Mouse (Mus musculus) liver, embryonic 11.5 days (tissue): Measurements from ENCODE around the gene Racgap1. TPM values are rescaled to one million over a fixed set of nuclear protein-coding genes. Genes with fewer than 3 reads are reported as not detected.
A peak's percentile ranks its signal among the peaks of the same experiment; 100 is the strongest.

ENCODE experiments used
- ATAC-seq: fragments of 200-750 bp; cut with Nextera tagmentation; replicated peaks from 2 replicates; pipeline ENCODE4 v1.8.0; 2017; ENCODE audit warnings: moderate number of reproducible peaks, mild to moderate bottlenecking, moderate TSS enrichment, moderate library complexity; ENCODE audit not compliant: low FRiP score
- DNase-seq: peaks from one replicate; pipeline ENCODE4 v3.0.0-alpha.2; 2017; ENCODE audit warnings: low spot score
- H3K27ac ChIP-seq: fragments of 300-500 bp; sonication (generic); 2 replicates; pipeline ENCODE4 v1.5.1; 2014; ENCODE audit warnings: mild to moderate bottlenecking, low read depth, low read length, control low read depth
- H3K27me3 ChIP-seq: fragments of 300-500 bp; sonication (generic); replicated peaks from 2 replicates; pipeline ENCODE4 v1.6.1; 2014; ENCODE audit warnings: low read length, mixed read lengths; ENCODE audit not compliant: control insufficient read depth, insufficient read depth
- H3K36me3 ChIP-seq: fragments of 300-500 bp; sonication (generic); 2 replicates; pipeline ENCODE4 v1.6.1; 2014; ENCODE audit warnings: mild to moderate bottlenecking, low read length, moderate library complexity, mixed read lengths; ENCODE audit not compliant: control insufficient read depth, insufficient read depth
- H3K4me1 ChIP-seq: fragments of 300-500 bp; sonication (generic); replicated peaks from 2 replicates; pipeline ENCODE4 v1.6.1; 2014; ENCODE audit warnings: low read length, mixed read lengths; ENCODE audit not compliant: control insufficient read depth, insufficient read depth
- H3K4me2 ChIP-seq: fragments of 300-500 bp; sonication (generic); 2 replicates; pipeline ENCODE4 v1.6.1; 2014; ENCODE audit warnings: mild to moderate bottlenecking, control low read depth, moderate library complexity
- H3K4me3 ChIP-seq: fragments of 300-500 bp; sonication (generic); 2 replicates; pipeline ENCODE4 v1.5.1; 2014; ENCODE audit warnings: low read depth, low read length, control low read depth
- H3K9ac ChIP-seq: fragments of 300-500 bp; sonication (generic); 2 replicates; pipeline ENCODE4 v1.6.1; 2014; ENCODE audit warnings: low read depth, low read length, control low read depth
- H3K9me3 ChIP-seq: fragments of 300-500 bp; sonication (generic); 2 replicates; pipeline ENCODE4 v1.6.1; 2016; ENCODE audit warnings: low read length, inconsistent platforms, mixed read lengths; ENCODE audit not compliant: control insufficient read depth
- WGBS: fragments of 180-500 bp; shearing (Covaris S2); extraction: QIAGEN DNeasy Blood & Tissue Kit; methylation state at CpG from one replicate; pipeline ENCODE4 v1.1.7; 2014; 5-methylcytosine and 5-hydroxymethylcytosine counted together
- polyA plus RNA-seq: library from polyadenylated mRNA; unstranded; fragments of >200 nt; fragmentation: Nextera tagmentation; extraction: Ambion mirVana; gene quantifications from 2 replicates; pipeline ENCODE4 v1.2.1, GENCODE M21; 2014

Gene Racgap1
- polyA plus RNA-seq, 1 experiment from 2014 or later, result 91.2 TPM

DNA sequence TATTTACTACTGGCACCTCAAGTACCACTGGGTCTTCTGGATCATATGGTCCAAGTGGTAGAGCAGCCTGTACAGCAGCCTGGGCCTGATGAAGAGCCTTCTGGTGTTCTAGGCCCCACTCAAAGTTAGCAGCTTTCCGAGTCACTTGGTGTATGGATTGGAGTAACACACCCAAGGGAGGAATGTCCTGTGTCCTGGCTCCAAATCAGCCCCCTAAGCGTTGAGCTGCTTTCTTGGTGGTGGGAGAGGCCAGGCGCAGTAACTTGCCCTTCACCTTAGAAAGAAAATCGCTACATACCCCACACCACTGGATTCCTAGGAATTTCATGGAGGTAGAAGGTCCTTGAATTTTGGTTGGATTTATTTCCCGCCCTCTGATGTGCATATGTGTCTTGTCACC, 32.7 kb upstream of the Racgap1 start:
- no peaks in the 10 kb centered on the region for H3K36me3 ChIP-seq
- no peak overlapping the region for H3K9ac ChIP-seq
- H3K27me3 ChIP-seq, result peaks cover 6% of the 10 kb centered on the region
- H3K4me1 ChIP-seq, result no peaks in the 10 kb centered on the region
- H3K4me3 ChIP-seq, result no peak overlapping the region
- DNase-seq, result no peak
- no peak for ATAC-seq
- no peaks in the 10 kb centered on the region for H3K9me3 ChIP-seq
- 87% methylated on average over 5 of the region's 5 CpGs for WGBS
- no peak overlapping the region for H3K27ac ChIP-seq
- H3K4me2 ChIP-seq, result no peak overlapping the region

DNA sequence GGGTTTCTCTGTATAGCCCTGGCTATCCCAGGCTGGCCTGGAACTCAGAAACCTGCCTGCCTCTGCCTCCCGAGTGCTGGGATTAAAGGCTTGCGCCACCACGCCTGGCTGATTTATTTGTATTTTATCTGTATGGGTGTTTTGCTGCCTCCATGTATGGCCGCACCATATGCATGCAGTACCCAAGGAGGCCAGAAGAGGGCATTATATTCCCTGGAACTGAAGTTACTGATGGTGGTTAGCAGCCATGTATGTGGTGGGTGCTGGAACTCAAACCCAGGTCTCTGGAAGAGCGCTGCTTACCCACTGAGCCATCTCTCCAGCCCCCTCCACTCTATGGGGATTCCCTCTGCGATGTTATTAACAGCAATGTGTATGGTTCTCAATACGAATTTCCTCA, 31.4 kb upstream of the Racgap1 start:
- Histone ChIP-seq H3K4me2 (no peak overlapping the region), H3K36me3 (no peaks in the 10 kb centered on the region), H3K4me1 (no peaks in the 10 kb centered on the region), H3K27ac (no peak overlapping the region), H3K27me3 (peaks cover 9% of the 10 kb centered on the region), H3K9ac (no peak overlapping the region), H3K4me3 (no peak overlapping the region), H3K9me3 (no peaks in the 10 kb centered on the region)
- WGBS, result 74% methylated on average over 7 of the region's 7 CpGs
- ATAC-seq (no peak), DNase-seq (no peak)

DNA sequence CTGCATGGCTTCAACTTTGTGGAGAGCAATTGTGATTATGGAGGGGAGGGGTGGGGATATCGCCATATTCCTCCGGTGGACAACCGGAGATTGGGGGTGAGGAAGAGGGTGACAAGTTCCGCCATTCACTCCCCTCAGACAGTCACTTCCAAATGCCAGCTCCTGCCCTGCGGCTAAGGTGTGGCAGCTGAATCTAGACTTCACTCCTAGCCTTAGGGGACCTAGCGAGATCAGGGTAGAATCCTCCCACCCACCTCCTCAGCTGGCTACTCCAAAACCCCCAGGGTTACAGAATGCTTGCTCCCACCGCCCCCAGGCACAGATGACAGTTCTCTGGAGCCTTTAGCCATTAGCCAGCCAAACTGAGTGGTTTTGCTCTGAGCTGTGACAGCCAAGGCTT, 27.6 kb upstream of the Racgap1 start:
- no peaks in the 10 kb centered on the region for H3K9me3 ChIP-seq
- no peak for DNase-seq
- no peaks in the 10 kb centered on the region for H3K4me1 ChIP-seq
- no peaks in the 10 kb centered on the region for H3K36me3 ChIP-seq
- H3K4me2 ChIP-seq, result no peak overlapping the region
- H3K27me3 ChIP-seq, result peaks cover 32% of the 10 kb centered on the region
- H3K9ac ChIP-seq, result no peak overlapping the region
- no peak overlapping the region for H3K4me3 ChIP-seq
- 59% methylated on average over 7 of the region's 7 CpGs for WGBS
- ATAC-seq, result no peak
- H3K27ac ChIP-seq, result no peak overlapping the region

DNA sequence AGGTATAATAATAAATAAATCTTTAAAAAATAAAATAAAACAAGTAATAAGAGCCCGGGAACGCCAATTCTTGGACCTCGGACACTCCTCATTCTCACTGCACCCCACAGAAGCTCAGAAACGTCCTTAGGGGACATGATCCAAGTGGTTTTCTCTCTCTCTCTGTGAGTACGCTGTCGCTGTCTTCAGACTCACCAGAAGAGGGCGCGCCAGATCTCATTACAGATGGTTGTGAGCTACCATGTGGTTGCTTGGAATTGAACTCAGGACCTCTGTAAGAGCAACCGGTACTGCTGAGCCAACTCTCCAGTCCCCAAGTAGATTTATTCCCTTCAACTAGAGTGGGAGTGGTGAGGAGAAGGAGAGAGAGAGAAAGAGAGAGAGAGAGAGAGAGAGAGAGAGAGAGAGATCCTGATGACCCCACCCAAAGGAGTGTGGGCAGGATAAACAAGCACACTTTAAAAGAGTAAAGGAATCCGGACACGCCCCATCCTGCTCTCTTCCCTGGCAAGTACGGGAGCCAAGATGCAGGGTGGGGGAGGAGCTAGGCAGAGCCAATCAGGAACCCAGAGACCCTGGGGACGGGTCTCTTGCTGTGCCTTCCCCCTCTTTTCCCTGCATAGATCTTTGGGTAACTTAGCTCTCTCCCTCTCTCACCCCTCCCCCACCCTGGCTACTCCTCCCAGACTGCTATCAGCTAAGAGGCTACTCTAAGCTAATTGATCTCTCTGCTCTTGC, 26.8 kb upstream of the Racgap1 start:
- no peaks in the 10 kb centered on the region for H3K36me3 ChIP-seq
- ATAC-seq (no peak), DNase-seq (peak; percentile 37)
- WGBS, result 12% methylated on average over 13 of the region's 13 CpGs
- no peak overlapping the region for H3K4me3 ChIP-seq
- no peak overlapping the region for H3K4me2 ChIP-seq
- no peak overlapping the region for H3K9ac ChIP-seq
- no peaks in the 10 kb centered on the region for H3K4me1 ChIP-seq
- H3K27me3 ChIP-seq, result peaks cover 40% of the 10 kb centered on the region
- no peaks in the 10 kb centered on the region for H3K9me3 ChIP-seq
- H3K27ac ChIP-seq, result no peak overlapping the region

DNA sequence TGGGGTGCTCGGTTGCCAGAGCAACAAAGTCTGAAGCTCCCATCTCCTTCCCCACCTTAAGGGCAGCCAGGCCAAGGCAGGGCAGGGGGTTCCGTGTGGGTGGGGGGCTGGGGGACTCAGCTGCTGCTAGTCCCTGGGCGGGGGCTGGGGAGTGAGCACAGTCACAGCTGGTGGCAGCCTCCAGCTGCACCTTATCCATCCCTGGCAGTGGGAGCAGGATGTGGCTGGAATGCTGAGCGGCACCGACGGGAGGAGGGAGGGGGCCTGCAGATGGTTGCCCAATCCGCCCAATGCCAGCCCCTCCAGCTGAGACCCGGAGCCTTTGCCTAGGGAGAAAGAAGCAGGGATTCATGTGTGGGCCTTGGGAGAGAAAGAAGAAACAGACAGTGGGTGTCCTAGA, 25.6 kb upstream of the Racgap1 start:
- Histone ChIP-seq H3K9me3 (no peaks in the 10 kb centered on the region), H3K4me2 (no peak overlapping the region), H3K4me3 (no peak overlapping the region), H3K9ac (no peak overlapping the region), H3K27me3 (peaks cover 51% of the 10 kb centered on the region), H3K27ac (no peak overlapping the region), H3K36me3 (no peaks in the 10 kb centered on the region), H3K4me1 (no peaks in the 10 kb centered on the region)
- WGBS, result 44% methylated on average over 8 of the region's 8 CpGs
- DNase-seq, result no peak
- ATAC-seq, result no peak

DNA sequence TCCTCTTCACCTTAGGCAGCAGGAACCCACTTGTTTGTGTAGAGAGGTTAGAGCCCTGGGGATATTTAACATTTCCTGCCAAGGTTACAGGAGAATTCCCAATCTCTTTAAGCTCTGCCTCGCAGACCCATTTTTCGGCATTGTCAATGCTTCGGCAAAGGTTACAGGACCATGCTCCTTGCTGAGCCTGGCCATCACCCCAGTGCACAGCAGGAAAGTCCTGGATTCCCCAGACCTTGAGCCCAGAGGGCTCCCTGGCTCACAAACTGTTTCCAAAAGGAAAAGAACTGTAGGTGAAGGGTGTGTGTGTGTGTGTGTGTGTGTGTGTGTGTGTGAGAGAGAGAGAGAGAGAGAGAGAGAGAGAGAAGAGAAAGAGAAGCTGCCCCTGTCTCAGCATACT, 23.4 kb upstream of the Racgap1 start:
- DNase-seq, result no peak
- Histone ChIP-seq H3K4me3 (no peak overlapping the region), H3K4me1 (peaks cover 3% of the 10 kb centered on the region; the same call in 1 of the 2 replicates), H3K4me2 (no peak overlapping the region), H3K9ac (no peak overlapping the region), H3K9me3 (no peaks in the 10 kb centered on the region), H3K27me3 (peaks cover 71% of the 10 kb centered on the region), H3K36me3 (no peaks in the 10 kb centered on the region), H3K27ac (no peak overlapping the region)
- ATAC-seq, result no peak
- 72% methylated on average over 3 of the region's 3 CpGs for WGBS

DNA sequence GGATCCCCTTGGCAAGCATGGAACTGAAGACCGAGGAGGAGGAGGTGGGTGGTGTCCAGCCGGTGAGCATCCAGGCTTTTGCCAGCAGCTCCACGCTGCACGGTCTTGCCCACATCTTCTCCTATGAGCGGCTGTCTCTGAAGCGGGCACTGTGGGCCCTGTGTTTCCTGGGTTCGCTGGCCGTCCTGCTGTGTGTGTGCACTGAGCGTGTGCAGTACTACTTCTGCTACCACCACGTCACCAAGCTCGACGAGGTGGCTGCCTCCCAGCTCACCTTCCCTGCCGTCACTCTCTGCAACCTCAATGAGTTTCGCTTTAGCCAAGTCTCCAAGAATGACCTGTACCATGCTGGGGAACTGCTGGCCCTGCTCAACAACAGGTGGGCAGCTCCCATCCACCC, 20.3 kb upstream of the Racgap1 start:
- Histone ChIP-seq H3K9me3 (no peaks in the 10 kb centered on the region), H3K4me1 (peaks cover 3% of the 10 kb centered on the region; the same call in 1 of the 2 replicates), H3K4me3 (no peak overlapping the region), H3K36me3 (no peaks in the 10 kb centered on the region), H3K27me3 (peaks cover 84% of the 10 kb centered on the region), H3K4me2 (no peak overlapping the region), H3K9ac (no peak overlapping the region), H3K27ac (no peak overlapping the region)
- ATAC-seq (no peak), DNase-seq (no peak)
- 59% methylated on average over 14 of the region's 14 CpGs for WGBS

DNA sequence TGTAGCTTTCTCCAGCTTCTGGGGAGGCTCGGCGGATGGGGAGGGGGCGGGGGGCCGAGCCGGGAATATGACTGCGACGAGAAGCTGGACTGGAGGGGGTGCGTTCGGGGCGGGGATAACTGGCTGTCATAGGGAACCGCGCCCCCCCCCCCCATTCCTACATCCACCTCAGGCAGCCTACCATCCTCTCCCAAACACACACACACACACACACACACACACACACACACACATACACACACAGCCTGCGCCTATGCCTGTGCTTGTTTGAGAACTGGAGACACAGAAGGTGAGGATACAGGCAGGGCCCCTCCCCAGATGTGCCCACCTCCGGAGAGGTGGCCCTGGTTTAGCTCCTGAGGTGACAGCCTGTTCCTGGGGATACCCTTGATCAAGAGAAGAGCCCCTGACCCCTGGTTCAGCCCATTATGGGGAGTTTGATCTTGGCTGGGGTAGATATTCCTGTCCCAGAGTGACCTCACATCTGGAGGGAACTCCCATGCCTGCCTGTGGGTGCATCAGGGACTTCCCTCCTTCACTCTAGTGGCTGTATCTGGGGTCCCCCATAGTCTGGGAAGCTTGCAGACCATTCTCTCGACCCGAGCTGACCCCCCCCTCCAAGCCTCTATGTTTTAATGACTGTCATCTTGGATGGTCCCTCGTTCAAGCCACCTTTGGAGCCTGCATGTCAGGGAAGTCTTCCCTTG, 19.7 kb upstream of the Racgap1 start:
- H3K27ac ChIP-seq, result no peak overlapping the region
- H3K27me3 ChIP-seq, result peaks cover 90% of the 10 kb centered on the region
- ATAC-seq (no peak), DNase-seq (no peak)
- no peaks in the 10 kb centered on the region for H3K36me3 ChIP-seq
- peak overlapping the region; percentile 3; the same call in 1 of the 2 replicates for H3K9ac ChIP-seq
- H3K4me3 ChIP-seq, result peak overlapping the region; percentile 48
- 8% methylated on average over 15 of the region's 17 CpGs for WGBS
- H3K4me2 ChIP-seq, result peak overlapping the region; percentile 76
- H3K9me3 ChIP-seq, result no peaks in the 10 kb centered on the region
- H3K4me1 ChIP-seq, result peaks cover 6% of the 10 kb centered on the region; the same call in 1 of the 2 replicates
